Mouse (Mus musculus) heart, adult 8-10 months (tissue): ENCODE results near the gene Nfyb. TPM values are rescaled to one million over a fixed set of nuclear protein-coding genes. Genes with fewer than 3 reads are reported as not detected.

ENCODE experiments used
- DNase-seq: peaks from one replicate; pipeline ENCODE4 v3.0.0; 2022; ENCODE audit warnings: low spot score
- total RNA-seq, 4 experiments: library from RNA; stranded (reverse); gene quantifications; 2 replicates each; pipeline ENCODE4 v1.2.4; 2022

Nfyb gene
- total RNA-seq, 4 experiments from 2014 or later: 13.0 to 16.0 (median 14.5) TPM

DNA sequence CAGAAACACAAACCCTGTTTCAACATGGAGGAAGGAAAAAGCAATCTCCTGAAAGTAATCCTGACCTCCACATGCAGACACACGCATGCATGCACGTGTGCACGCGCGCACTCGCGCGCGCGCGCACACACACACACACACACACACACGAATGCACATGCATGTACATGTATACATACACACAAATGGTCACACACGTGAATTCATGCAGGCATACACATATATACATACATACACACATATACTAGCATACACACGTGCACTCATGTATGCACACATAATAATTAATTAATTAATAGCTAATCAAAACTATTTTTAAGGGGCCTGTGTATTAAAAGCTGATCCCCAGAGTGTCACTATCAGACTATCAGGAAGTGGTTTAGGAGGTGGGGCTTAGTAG, 15.9 kb upstream of the Nfyb start:
- no peak for DNase-seq

- no peak for DNase-seq
Measured at GRCm38 (mm10) chr10:82778791-82779549, 15.0 kb upstream of the Nfyb start.

GRCm38 (mm10) chr10:82777886-82778285, 13.9 kb upstream of the Nfyb start:
- no peak for DNase-seq

GRCm38 (mm10) chr10:82777075-82777474, 13.1 kb upstream of the Nfyb start:
- no peak for DNase-seq

DNA sequence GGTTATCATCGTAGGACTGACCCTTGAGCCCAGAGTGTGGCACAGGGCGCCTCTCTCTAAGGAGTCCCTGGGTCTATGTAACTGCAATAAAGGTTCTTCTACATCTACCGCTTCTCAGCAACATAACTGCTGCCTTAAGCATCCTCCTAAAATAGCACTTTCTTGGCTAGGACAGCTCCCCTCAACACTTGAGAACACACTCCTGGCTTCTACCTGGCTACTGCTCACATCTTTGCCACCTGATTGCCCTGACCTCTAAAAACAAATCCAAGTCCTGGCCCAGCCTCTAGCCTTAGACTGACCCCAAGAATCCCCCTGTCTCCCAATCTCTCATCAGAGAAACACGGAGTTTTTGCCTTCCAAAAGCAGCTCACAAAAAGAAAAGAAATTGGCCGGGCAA, 10.9 kb upstream of the Nfyb start:
- DNase-seq: no peak

DNA sequence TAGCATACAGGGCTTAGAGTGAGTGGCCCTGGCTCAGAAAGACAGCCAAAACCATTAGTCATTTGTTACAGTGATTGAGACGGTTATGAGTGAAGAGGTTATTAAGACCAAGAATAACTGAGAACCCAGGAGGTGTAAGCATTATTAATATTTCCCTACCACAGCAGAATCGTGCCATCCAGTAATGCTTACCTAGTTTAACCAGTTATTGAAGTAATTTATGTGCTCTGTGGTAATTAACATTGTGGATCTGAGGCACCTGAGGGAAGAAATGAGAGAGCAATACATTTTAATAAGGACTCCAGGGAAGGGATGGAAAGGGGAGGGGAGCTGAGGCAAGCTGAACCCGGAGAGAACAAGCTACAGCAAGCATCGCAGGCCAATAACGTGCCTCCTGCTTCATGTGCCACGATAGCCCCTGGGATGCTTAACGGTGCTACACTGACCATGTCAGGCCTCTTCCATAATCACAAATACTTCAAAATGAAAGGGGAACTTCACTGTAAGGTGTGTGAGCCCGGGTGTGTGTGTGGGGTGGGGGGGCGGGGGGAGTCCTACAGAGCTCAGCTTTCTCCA, 7.7 kb upstream of the Nfyb start:
- no peak for DNase-seq

DNA sequence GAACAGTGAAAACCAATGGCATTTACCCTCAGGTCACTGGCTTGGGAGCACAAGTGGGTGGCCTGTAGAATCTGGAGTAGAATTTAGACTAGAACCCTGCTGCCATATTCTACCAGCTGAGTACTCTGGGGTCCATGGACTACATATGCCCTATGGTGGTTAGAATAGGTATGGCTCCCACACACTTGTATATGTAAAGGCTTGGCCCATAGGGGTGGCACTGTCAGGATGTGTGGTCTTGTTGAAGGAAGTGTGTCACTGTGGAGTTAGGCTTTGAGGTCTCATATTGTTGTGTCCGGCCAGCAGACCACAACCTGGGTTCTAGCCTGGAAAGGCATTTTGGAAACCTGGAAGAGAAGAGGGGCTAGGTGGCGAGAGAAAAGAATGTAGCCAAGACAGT, 6.8 kb upstream of the Nfyb start:
- no peak for DNase-seq

DNA sequence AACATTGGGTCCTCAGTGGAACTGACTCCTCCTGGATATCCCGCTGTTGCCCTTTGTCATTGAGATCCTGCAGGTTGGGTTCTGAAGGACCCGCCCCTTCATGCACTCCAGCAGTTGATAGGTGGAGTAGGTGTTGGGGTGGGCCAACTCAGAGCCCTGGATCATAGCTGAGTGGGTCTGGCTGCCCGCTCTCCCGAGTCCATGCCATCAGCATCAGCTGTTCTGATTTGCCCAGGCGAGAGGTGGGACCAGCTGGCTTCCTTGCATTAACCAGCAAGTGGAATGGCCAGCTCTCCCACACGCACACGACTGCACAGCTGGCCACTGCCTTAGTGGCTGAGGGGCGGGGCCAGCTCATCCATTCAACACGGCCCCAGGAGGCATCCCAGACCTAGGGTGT, 5.0 kb upstream of the Nfyb start:
- DNase-seq: no peak

DNA sequence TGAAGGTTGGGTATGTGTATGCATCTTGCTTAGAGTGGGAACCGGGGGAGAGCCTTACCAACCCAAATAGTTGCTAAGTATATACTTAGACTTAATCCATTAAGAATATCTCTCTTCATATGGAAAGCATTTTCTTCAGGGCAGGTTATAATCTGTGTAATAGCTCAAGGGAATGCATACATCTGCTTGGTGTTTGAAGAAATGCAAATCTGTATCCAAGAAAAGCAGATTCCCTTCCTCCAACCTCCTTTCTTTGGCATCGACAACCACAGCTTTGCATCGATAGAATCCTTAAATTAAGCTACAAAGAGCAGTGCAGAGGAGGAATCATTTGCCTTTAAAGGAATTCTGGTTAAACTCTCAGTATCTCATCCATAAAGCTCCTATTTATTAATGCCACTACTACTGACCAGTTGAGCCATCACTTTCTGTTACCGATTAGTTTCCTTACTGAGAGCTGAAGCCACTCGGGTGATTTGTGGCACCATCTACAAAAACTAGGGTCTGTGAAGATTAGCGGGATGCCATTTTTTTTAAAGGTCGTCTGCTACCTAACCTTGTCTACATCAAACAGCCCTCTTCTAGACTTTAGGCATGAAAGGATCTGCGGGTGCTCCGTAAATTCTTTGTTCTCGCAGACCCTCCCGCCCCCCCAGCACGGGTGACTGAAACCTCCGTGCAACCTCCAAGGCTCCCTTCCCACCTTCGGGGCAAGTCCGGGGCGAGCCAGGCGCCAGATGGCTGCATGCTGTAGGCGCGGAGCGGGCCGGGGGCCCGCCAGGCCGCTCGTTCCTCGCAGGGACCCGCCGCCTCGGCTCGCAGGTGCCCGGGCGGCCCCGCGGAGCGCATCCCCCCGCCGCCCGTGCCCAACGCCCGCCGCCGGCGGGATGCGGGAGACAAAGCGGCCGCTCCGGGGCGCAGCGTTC, 925 bp downstream of the Nfyb start:
- no peak for DNase-seq

- no peak for DNase-seq
Measured at GRCm38 (mm10) chr10:82761037-82761811, 2.7 kb downstream of the Nfyb start.

DNA sequence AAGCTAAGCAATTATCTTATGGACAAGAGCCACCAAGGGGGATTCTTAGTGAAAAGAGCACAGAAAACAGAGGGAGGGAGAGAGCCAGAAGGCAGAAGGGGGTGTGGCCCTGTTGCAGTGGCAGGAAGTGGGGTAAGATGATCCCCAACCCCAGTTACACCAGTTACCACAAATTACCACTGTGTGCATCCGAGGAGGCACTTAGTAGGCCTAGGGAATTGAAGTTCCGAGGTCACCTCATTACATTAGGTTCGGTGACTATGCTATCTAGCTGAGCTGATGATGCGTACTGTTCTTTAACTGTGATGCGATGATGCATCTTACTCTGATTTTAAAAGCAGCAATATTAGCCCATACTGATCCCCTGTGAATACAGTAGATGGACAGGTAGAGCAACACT, 4.2 kb downstream of the Nfyb start:
- DNase-seq: no peak

DNA sequence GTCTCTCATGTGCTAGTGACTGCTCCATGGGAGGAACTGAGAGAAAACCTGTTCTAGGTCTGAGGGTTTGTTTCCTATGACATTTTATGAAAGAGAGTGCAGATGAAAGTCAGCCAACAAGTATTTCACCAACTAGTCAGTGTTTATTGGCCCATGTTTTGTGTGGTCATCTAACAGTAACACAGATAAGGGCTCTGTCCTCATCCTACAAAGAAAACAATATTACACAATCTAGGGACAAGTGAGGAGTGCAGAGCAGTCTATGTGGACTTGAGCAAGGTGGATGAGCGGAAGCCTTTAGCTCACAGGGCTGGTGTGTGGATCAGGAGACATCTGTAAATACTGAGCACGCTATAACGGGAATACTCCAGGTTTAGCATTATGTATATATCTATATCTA, 5.1 kb downstream of the Nfyb start:
- DNase-seq: no peak

DNA sequence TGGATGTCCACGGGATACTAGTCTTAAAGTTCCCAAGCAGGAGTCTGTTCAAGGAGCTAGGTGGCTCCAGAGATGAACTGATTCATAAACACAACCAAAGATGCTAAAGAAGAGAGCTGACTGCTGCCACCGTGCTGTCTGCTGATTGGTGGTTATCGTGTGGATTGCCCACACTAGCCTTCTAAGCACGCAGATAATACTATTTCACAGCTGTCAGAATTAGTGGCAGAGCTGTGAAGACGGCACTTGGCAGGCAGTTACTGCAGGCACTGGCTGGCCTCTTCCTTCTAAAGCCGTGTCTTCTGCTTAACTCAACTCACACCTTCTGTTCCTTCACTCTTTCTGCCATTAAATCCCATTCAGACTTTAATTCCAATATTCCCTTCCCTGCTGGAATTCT, 5.6 kb downstream of the Nfyb start:
- no peak for DNase-seq

GRCm38 (mm10) chr10:82757341-82757740, 6.6 kb downstream of the Nfyb start:
- no peak for DNase-seq

GRCm38 (mm10) chr10:82756466-82756865, 7.5 kb downstream of the Nfyb start:
- DNase-seq: no peak

GRCm38 (mm10) chr10:82755213-82755890, 8.6 kb downstream of the Nfyb start:
- no peak for DNase-seq

- DNase-seq: no peak
Measured at GRCm38 (mm10) chr10:82754642-82755041, 9.3 kb downstream of the Nfyb start.

DNA sequence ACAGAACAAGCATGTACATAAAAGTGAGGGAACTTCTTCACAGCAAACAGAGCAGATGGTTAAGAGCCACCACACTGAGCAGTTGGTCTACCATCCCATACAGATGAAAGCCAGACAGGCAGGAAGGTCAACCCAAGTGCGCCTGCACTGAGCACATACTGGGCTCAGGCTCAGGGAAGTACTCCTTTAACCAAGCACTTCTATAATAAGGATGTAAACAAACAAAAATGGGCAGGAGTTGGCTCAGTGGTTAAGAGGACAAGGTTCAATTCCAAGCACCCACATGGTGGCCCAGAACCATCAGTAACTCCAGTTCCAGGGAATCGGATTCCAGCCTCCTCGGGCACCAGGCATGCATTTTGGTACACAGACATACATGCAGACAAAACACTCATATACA, 11.0 kb downstream of the Nfyb start:
- no peak for DNase-seq

DNA sequence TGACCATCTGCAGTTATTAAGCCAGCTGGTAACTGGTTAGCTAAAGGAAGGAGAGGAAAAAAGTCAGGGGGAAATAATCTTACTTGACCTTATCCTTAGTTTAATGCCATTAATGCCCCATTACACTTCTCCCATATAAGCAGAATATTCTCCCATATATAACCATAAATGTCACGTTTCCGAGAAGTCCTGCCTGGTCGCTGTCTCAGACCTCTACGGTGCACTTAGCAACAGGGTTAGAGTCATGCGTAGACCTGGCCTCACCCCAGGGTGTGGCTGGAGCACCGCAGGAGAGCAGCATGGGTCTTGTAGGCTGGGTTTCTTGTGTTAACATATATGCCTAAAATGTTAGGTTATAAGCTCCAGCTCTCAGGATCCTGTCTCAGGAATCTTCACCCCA, 13.2 kb downstream of the Nfyb start:
- DNase-seq: no peak

GRCm38 (mm10) chr10:82746988-82747850, 16.7 kb downstream of the Nfyb start:
- DNase-seq: no peak
